Mouse (Mus musculus): ENCODE measurements around the gene Etl4.

DNA sequence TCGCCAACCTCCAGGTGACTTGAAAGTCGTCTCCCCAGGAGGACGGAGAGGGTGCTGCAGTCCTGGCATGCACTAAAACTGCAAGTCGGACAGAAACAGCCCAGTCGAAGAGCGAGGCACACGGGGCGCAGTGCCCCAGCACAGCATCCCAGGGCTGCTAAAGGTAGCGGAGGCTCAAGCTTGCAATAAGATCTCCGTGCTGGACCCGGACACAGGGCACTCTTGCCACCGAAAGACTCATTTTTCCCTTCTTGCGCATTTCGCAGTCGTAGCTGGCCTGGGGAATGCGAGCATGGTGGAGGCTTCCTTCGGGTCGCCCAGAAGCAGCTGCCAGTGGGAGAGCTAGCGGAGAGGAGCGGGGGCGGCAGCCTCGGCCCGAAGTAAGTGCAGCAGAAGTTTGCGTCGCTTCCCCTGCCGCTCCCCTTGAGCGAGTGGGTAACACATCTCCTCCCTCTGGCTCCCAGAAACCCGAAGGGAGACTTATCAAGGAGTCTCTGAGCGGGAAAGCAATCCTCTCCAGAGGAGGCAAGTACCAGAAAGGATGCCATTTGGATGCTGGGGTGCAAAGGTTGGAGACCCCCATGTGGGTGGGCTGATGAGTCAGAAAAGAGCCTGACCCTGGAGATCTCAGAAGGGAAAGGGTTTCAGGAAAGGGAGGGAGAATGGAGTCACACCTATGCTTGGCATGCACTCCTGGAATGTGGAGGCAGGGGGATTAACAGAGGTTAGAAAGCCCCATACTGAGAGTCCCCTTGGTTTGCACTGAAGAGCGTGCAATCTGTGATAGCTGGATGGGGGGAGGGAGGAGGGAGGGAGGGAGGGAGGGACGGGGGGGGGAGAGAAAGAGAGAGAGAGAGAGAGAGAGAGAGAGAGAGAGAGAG, 560 bp downstream of the Etl4 start:
- no peak for TF ChIP-seq POLR2A (IDR thresholded peaks at IDR 0.05; ENCODE audit: control insufficient read depth in 1 of 2, insufficient read depth in 1 of 2, low read depth in 1 of 2, low read length in 2 of 2, poor library complexity in 1 of 2)
- TF ChIP-seq ZKSCAN1 (IDR thresholded peaks at IDR 0.05; ENCODE audit: low read depth, low read length), result no peak
- no peak for TF ChIP-seq HCFC1 (IDR thresholded peaks at IDR 0.05; ENCODE audit: low read depth, low read length)
- TF ChIP-seq GATA1 (IDR thresholded peaks at IDR 0.05; ENCODE audit: low read depth, low read length), result no peak
- TF ChIP-seq ZNF384 (IDR thresholded peaks at IDR 0.05; ENCODE audit: low read depth, low read length), result no peak
- no peak for TF ChIP-seq CTCF (IDR thresholded peaks at IDR 0.05 in 2 of 3, conservative IDR thresholded peaks at IDR 0.05 in 1 of 3; ENCODE audit: control insufficient read depth in 1 of 3, insufficient read depth in 1 of 3, low read depth in 2 of 3, low read length in 3 of 3, poor library complexity in 1 of 3, severe bottlenecking in 1 of 3)
- no peak for TF ChIP-seq TAL1 (IDR thresholded peaks at IDR 0.05; ENCODE audit: low read length)
- TF ChIP-seq RCOR1 (IDR thresholded peaks at IDR 0.05; ENCODE audit: low read depth, low read length), result no peak
- no peak for TF ChIP-seq E2F4 (IDR thresholded peaks at IDR 0.05; ENCODE audit: borderline replicate concordance, low read depth, low read length)
- TF ChIP-seq JUND (IDR thresholded peaks at IDR 0.05; ENCODE audit: low read depth, low read length), result no peak
- TF ChIP-seq TCF12 (IDR thresholded peaks at IDR 0.05; ENCODE audit: low read depth, low read length), result no peak
- TF ChIP-seq ELF1 (IDR thresholded peaks at IDR 0.05; ENCODE audit: low read depth, low read length), result no peak
